Mouse (Mus musculus): ENCODE measurements around the gene Tmppe.
A peak's percentile ranks its signal among the peaks of the same experiment; 100 is the strongest.

Gene Tmppe

GRCm38 (mm10) chr9:114395258-114395657 lies 5.6 kb upstream of the Tmppe start:
- no peak for DNase-seq

- no peak for DNase-seq
Observed at GRCm38 (mm10) chr9:114399680-114400079, 1.2 kb upstream of the Tmppe start.

GRCm38 (mm10) chr9:114400588-114400948 lies 337 bp upstream of the Tmppe start:
- no peak for DNase-seq

GRCm38 (mm10) chr9:114401685-114402080 lies 778 bp downstream of the Tmppe start:
- peak; percentile 20 to 25 for DNase-seq

GRCm38 (mm10) chr9:114407676-114408075 lies 6.8 kb downstream of the Tmppe start:
- no peak for DNase-seq

- no peak for DNase-seq
Observed at GRCm38 (mm10) chr9:114410313-114410862, 9.5 kb downstream of the Tmppe start.

- DNase-seq, result no peak
Observed at GRCm38 (mm10) chr9:114411295-114411694, 10.4 kb downstream of the Tmppe start.

GRCm38 (mm10) chr9:114412406-114412805 lies 11.5 kb downstream of the Tmppe start:
- no peak for DNase-seq

GRCm38 (mm10) chr9:114413866-114414265 lies 13.0 kb downstream of the Tmppe start:
- peak; percentile 22 to 38 for DNase-seq

- DNase-seq, result peak; percentile 13 to 26
Observed at GRCm38 (mm10) chr9:114415701-114416100, 14.8 kb downstream of the Tmppe start.

- no peak for DNase-seq
Observed at GRCm38 (mm10) chr9:114416646-114417517, 16.0 kb downstream of the Tmppe start.

- peak; percentile 27 to 28 for DNase-seq
Observed at GRCm38 (mm10) chr9:114418187-114418586, 17.3 kb downstream of the Tmppe start.

- no peak for DNase-seq
Observed at GRCm38 (mm10) chr9:114420443-114420842, 19.5 kb downstream of the Tmppe start.

- no peak for DNase-seq
Observed at GRCm38 (mm10) chr9:114421045-114421444, 20.1 kb downstream of the Tmppe start.

GRCm38 (mm10) chr9:114421797-114422196 lies 20.9 kb downstream of the Tmppe start:
- no peak for DNase-seq

GRCm38 (mm10) chr9:114425576-114425975 lies 24.7 kb downstream of the Tmppe start:
- DNase-seq, result no peak

- DNase-seq, result peak in 1 of 2 experiments; percentile 33
Observed at GRCm38 (mm10) chr9:114426201-114426600, 25.3 kb downstream of the Tmppe start.

GRCm38 (mm10) chr9:114427425-114427824 lies 26.5 kb downstream of the Tmppe start:
- no peak for DNase-seq

- no peak for DNase-seq
Observed at GRCm38 (mm10) chr9:114428103-114428834, 27.4 kb downstream of the Tmppe start.

GRCm38 (mm10) chr9:114435668-114436067 lies 34.8 kb downstream of the Tmppe start:
- no peak for DNase-seq

GRCm38 (mm10) chr9:114440548-114440947 lies 39.6 kb downstream of the Tmppe start:
- DNase-seq, result no peak

- DNase-seq, result no peak
Observed at GRCm38 (mm10) chr9:114442225-114442624, 41.3 kb downstream of the Tmppe start.

- no peak for DNase-seq
Observed at GRCm38 (mm10) chr9:114442893-114443292, 42.0 kb downstream of the Tmppe start.

- no peak for DNase-seq
Observed at GRCm38 (mm10) chr9:114443351-114443750, 42.4 kb downstream of the Tmppe start.
